Mouse (Mus musculus): ENCODE measurements around the gene Slamf9. TPM values are rescaled to one million over a fixed set of nuclear protein-coding genes. Genes with fewer than 3 reads are reported as not detected.

Gene Slamf9
- polyA plus RNA-seq, 1 experiment: 4.7 TPM

DNA sequence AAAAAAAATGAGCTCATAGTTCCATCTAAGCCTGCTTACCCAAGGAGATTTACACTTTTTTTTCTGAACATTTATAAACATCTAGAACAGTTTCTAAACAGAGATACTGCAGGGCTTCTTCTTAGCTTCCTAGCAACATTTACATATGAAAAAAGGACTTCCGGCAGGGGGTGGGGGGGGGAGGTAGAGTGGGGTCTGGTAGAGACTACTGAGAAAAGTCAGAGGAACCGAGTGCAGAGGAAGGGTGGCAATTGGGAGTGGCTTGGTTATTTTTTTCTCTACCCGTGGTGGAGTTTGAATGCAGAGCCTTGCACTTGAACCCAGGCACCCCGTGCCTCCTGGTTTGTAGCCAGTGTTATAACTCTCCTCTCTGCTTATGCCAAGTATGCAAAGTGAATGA lies 19.7 kb upstream of the Slamf9 start:
- Histone ChIP-seq H3K4me2 (ENCODE audit: low read depth) (no peak overlapping the region), H3K4me3 (no peak overlapping the region)

GRCm38 (mm10) chr1:172456001-172456677 lies 19.0 kb upstream of the Slamf9 start:
- TF ChIP-seq MYOD1 (IDR thresholded peaks at IDR 0.05; ENCODE audit: control insufficient read depth in 1 of 3, insufficient read length in 2 of 3, low read depth in 2 of 3) (no peak), E2F4 (IDR thresholded peaks at IDR 0.05; ENCODE audit: insufficient read depth) (no peak), POLR2AphosphoS2 (IDR thresholded peaks at IDR 0.05; ENCODE audit: insufficient read length, low read depth) (no peak), MAX (IDR thresholded peaks at IDR 0.05; ENCODE audit: low read depth) (no peak), CEBPB (IDR thresholded peaks at IDR 0.05; ENCODE audit: insufficient read depth, poor library complexity, severe bottlenecking) (no peak), REST (IDR thresholded peaks at IDR 0.05; ENCODE audit: insufficient read depth, insufficient read length) (no peak), TCF3 (IDR thresholded peaks at IDR 0.05; ENCODE audit: insufficient read length, low read depth) (no peak), MYOG (IDR thresholded peaks at IDR 0.05; ENCODE audit: control insufficient read depth in 1 of 3, insufficient read depth in 1 of 3, insufficient read length in 2 of 3, low read depth in 2 of 3) (no peak), SRF (IDR thresholded peaks at IDR 0.05; ENCODE audit: control insufficient read depth, insufficient read length, low read depth) (no peak), POLR2A (IDR thresholded peaks at IDR 0.05; ENCODE audit: insufficient read length, low read depth) (no peak), TCF12 (IDR thresholded peaks at IDR 0.05; ENCODE audit: insufficient read depth, poor library complexity, severe bottlenecking) (no peak), USF1 (IDR thresholded peaks at IDR 0.05; ENCODE audit: low read depth) (no peak)

More for the DNA sequence above, 19.7 kb upstream of the Slamf9 start:
- no peaks in the 10 kb centered on the region for H3K36me3 ChIP-seq (ENCODE audit: control insufficient read depth, insufficient read depth)
- H3K27me3 ChIP-seq (ENCODE audit: control insufficient read depth, insufficient read depth, insufficient read length): no peaks in the 10 kb centered on the region
- no peaks in the 10 kb centered on the region for H3K79me2 ChIP-seq (ENCODE audit: control insufficient read depth, insufficient read depth)
- TF ChIP-seq CEBPB (IDR thresholded peaks at IDR 0.05; ENCODE audit: insufficient read depth, poor library complexity, severe bottlenecking): no peak
- TF ChIP-seq MAX (IDR thresholded peaks at IDR 0.05; ENCODE audit: low read depth): no peak
- no peak for TF ChIP-seq TCF12 (IDR thresholded peaks at IDR 0.05; ENCODE audit: insufficient read depth, poor library complexity, severe bottlenecking)
- TF ChIP-seq E2F4 (IDR thresholded peaks at IDR 0.05; ENCODE audit: insufficient read depth): no peak
- TF ChIP-seq SRF (IDR thresholded peaks at IDR 0.05; ENCODE audit: control insufficient read depth, insufficient read length, low read depth): no peak
- TF ChIP-seq POLR2A (IDR thresholded peaks at IDR 0.05; ENCODE audit: insufficient read length, low read depth): no peak
- no peak for TF ChIP-seq USF1 (IDR thresholded peaks at IDR 0.05; ENCODE audit: low read depth)
- TF ChIP-seq REST (IDR thresholded peaks at IDR 0.05; ENCODE audit: insufficient read depth, insufficient read length): no peak
- no peak for TF ChIP-seq MYOD1 (IDR thresholded peaks at IDR 0.05; ENCODE audit: control insufficient read depth in 1 of 3, insufficient read length in 2 of 3, low read depth in 2 of 3)
- no peak for TF ChIP-seq MYOG (IDR thresholded peaks at IDR 0.05; ENCODE audit: control insufficient read depth in 1 of 3, insufficient read depth in 1 of 3, insufficient read length in 2 of 3, low read depth in 2 of 3)
- no peak for TF ChIP-seq TCF3 (IDR thresholded peaks at IDR 0.05; ENCODE audit: insufficient read length, low read depth)
- no peak for TF ChIP-seq POLR2AphosphoS2 (IDR thresholded peaks at IDR 0.05; ENCODE audit: insufficient read length, low read depth)
- no peak overlapping the region for H3ac ChIP-seq (ENCODE audit: control insufficient read depth, insufficient read length)

GRCm38 (mm10) chr1:172457196-172457595 lies 18.0 kb upstream of the Slamf9 start:
- H3K36me3 ChIP-seq (ENCODE audit: control insufficient read depth, insufficient read depth): no peaks in the 10 kb centered on the region
- H3K79me2 ChIP-seq (ENCODE audit: control insufficient read depth, insufficient read depth): no peaks in the 10 kb centered on the region
- TF ChIP-seq CEBPB (IDR thresholded peaks at IDR 0.05; ENCODE audit: insufficient read depth, poor library complexity, severe bottlenecking) (no peak), POLR2AphosphoS2 (IDR thresholded peaks at IDR 0.05; ENCODE audit: insufficient read length, low read depth) (no peak), MYOD1 (IDR thresholded peaks at IDR 0.05; ENCODE audit: control insufficient read depth in 1 of 3, insufficient read length in 2 of 3, low read depth in 2 of 3) (no peak), MAX (IDR thresholded peaks at IDR 0.05; ENCODE audit: low read depth) (no peak), POLR2A (IDR thresholded peaks at IDR 0.05; ENCODE audit: insufficient read length, low read depth) (no peak), SRF (IDR thresholded peaks at IDR 0.05; ENCODE audit: control insufficient read depth, insufficient read length, low read depth) (no peak), TCF3 (IDR thresholded peaks at IDR 0.05; ENCODE audit: insufficient read length, low read depth) (no peak), MYOG (IDR thresholded peaks at IDR 0.05; ENCODE audit: control insufficient read depth in 1 of 3, insufficient read depth in 1 of 3, insufficient read length in 2 of 3, low read depth in 2 of 3) (no peak), REST (IDR thresholded peaks at IDR 0.05; ENCODE audit: insufficient read depth, insufficient read length) (no peak), USF1 (IDR thresholded peaks at IDR 0.05; ENCODE audit: low read depth) (no peak), E2F4 (IDR thresholded peaks at IDR 0.05; ENCODE audit: insufficient read depth) (no peak), TCF12 (IDR thresholded peaks at IDR 0.05; ENCODE audit: insufficient read depth, poor library complexity, severe bottlenecking) (no peak)
- H3K4me3 ChIP-seq: no peak overlapping the region
- H3K27me3 ChIP-seq (ENCODE audit: control insufficient read depth, insufficient read depth, insufficient read length): no peaks in the 10 kb centered on the region
- no peak overlapping the region for H3ac ChIP-seq (ENCODE audit: control insufficient read depth, insufficient read length)
- no peak overlapping the region for H3K4me2 ChIP-seq (ENCODE audit: low read depth)

More at GRCm38 (mm10) chr1:172456001-172456677, 19.0 kb upstream of the Slamf9 start:
- H3K4me2 ChIP-seq (ENCODE audit: low read depth): no peak overlapping the region
- no peak overlapping the region for H3ac ChIP-seq (ENCODE audit: control insufficient read depth, insufficient read length)
- no peak overlapping the region for H3K4me3 ChIP-seq
- H3K27me3 ChIP-seq (ENCODE audit: control insufficient read depth, insufficient read depth, insufficient read length): no peaks in the 10 kb centered on the region
- no peaks in the 10 kb centered on the region for H3K36me3 ChIP-seq (ENCODE audit: control insufficient read depth, insufficient read depth)
- H3K79me2 ChIP-seq (ENCODE audit: control insufficient read depth, insufficient read depth): no peaks in the 10 kb centered on the region

GRCm38 (mm10) chr1:172458041-172458440 lies 17.1 kb upstream of the Slamf9 start:
- Histone ChIP-seq H3K79me2 (ENCODE audit: control insufficient read depth, insufficient read depth) (no peaks in the 10 kb centered on the region), H3K36me3 (ENCODE audit: control insufficient read depth, insufficient read depth) (no peaks in the 10 kb centered on the region), H3ac (ENCODE audit: control insufficient read depth, insufficient read length) (no peak overlapping the region), H3K27me3 (ENCODE audit: control insufficient read depth, insufficient read depth, insufficient read length) (no peaks in the 10 kb centered on the region), H3K4me3 (no peak overlapping the region), H3K4me2 (ENCODE audit: low read depth) (no peak overlapping the region)
- TF ChIP-seq SRF (IDR thresholded peaks at IDR 0.05; ENCODE audit: control insufficient read depth, insufficient read length, low read depth) (no peak), USF1 (IDR thresholded peaks at IDR 0.05; ENCODE audit: low read depth) (no peak), TCF12 (IDR thresholded peaks at IDR 0.05; ENCODE audit: insufficient read depth, poor library complexity, severe bottlenecking) (no peak), MAX (IDR thresholded peaks at IDR 0.05; ENCODE audit: low read depth) (no peak), POLR2A (IDR thresholded peaks at IDR 0.05; ENCODE audit: insufficient read length, low read depth) (no peak), MYOG (IDR thresholded peaks at IDR 0.05; ENCODE audit: control insufficient read depth in 1 of 3, insufficient read depth in 1 of 3, insufficient read length in 2 of 3, low read depth in 2 of 3) (no peak)
